17 mouse cellular contexts compared by ENCODE assay signal in genomic region chr4:32344276-32344675, GRCm38 (mm10).
A peak's percentile ranks its signal among the peaks of the same experiment; 100 is the strongest.
DNase-seq lines count a peak whose midpoint lies in the region; ATAC-seq and TF ChIP-seq lines count a peak whose summit lies in the region.
"Had no signal": no experiment of that assay in that cellular context is flagged by ENCODE, and none has a peak within 500 bp of the region (broad histone marks: within the 10 kb centered on the region; RNA-seq: fewer than 3 reads in every experiment).

No protein-coding gene starts in this region.

- TF ChIP-seq EP300 in lung, postnatal 0 days (IDR thresholded peaks at IDR 0.05), result no peak

- H3K27me3 ChIP-seq in lung, embryonic 16.5 days (ENCODE audit: control insufficient read depth, insufficient read depth, low read depth, low read length), result no peaks in the 10 kb centered on the region
- H3K27me3 ChIP-seq in lung, postnatal 0 days (replicated peaks; ENCODE audit: insufficient read depth, low read length), result no peaks in the 10 kb centered on the region
- H3K27me3 ChIP-seq: limb, embryonic 15.5 days; liver, embryonic 15.5 days had no signal

- H3K4me3 ChIP-seq in lung, embryonic 16.5 days (ENCODE audit: low read length), result no peak overlapping the region
- no peak overlapping the region for H3K4me3 ChIP-seq in lung, postnatal 0 days (ENCODE audit: low read depth, low read length)
- H3K4me3 ChIP-seq: layer of hippocampus, adult 2 months; limb, embryonic 15.5 days; liver, embryonic 15.5 days had no signal

- no peak for ATAC-seq in lung, embryonic 16.5 days (ENCODE audit: low read depth)
- no peak for ATAC-seq in lung, postnatal 0 days
- ATAC-seq in activated CD4-positive, CD25-positive, alpha-beta regulatory T cell, adult 4 months, result peak; percentile 7

- peak; percentile 76 for DNase-seq in heart, adult 11 months
- DNase-seq in heart, adult 9 months (ENCODE audit: low spot score in 2 of 2), result no peak
- no peak for DNase-seq in lung, postnatal 0 days (ENCODE audit: low spot score)
- DNase-seq in CD4-positive helper T cell, adult 2 months (ENCODE audit: low read depth, low spot score), result peak; percentile 38
- DNase-seq in left cerebral cortex, postnatal 14 days (ENCODE audit: low spot score in 2 of 2), result no peak
- DNase-seq in cerebellum, postnatal 36 days, result no peak
- DNase-seq: adrenal gland, adult 8-10 months; cerebellum, adult 9-10 months; kidney, adult 18-20 months; right cerebral cortex, postnatal 14 days had no signal

- no peaks in the 10 kb centered on the region for H3K9me3 ChIP-seq in lung, embryonic 16.5 days (ENCODE audit: control insufficient read depth, low read length)
- no peaks in the 10 kb centered on the region for H3K9me3 ChIP-seq in lung, postnatal 0 days (ENCODE audit: low read length)
- H3K9me3 ChIP-seq: limb, embryonic 15.5 days; liver, embryonic 15.5 days had no signal

- no peak overlapping the region for H3K9ac ChIP-seq in lung, embryonic 16.5 days (ENCODE audit: low read length)
- no peak overlapping the region for H3K9ac ChIP-seq in lung, postnatal 0 days (replicated peaks; ENCODE audit: low read depth)
- H3K9ac ChIP-seq: limb, embryonic 15.5 days; liver, embryonic 15.5 days had no signal

- TF ChIP-seq CTCF in lung, postnatal 0 days (IDR thresholded peaks at IDR 0.05), result no peak

- intact Hi-C loops in left cerebral cortex, postnatal 14 days (cut with DNase I), result no loop called here

- peaks cover 10% of the 10 kb centered on the region; the same call in 1 of the 2 replicates for H3K4me1 ChIP-seq in lung, embryonic 16.5 days (replicated peaks; ENCODE audit: control insufficient read depth, insufficient read depth, low read length)
- H3K4me1 ChIP-seq in lung, postnatal 0 days (ENCODE audit: insufficient read depth, low read depth, low read length), result no peaks in the 10 kb centered on the region

- 77% methylated on average over 9 of the region's 9 CpGs for WGBS in lung, embryonic 16.5 days
- WGBS in lung, postnatal 0 days, result 83% methylated on average over 9 of the region's 9 CpGs

- peak overlapping the region; percentile 31; the same call in 1 of the 2 replicates for H3K27ac ChIP-seq in lung, embryonic 16.5 days (ENCODE audit: low read length)
- H3K27ac ChIP-seq in lung, postnatal 0 days (ENCODE audit: low read length), result no peak overlapping the region
- H3K27ac ChIP-seq: limb, embryonic 15.5 days; liver, embryonic 15.5 days; stomach, postnatal 0 days had no signal

- H3K36me3 ChIP-seq in lung, embryonic 16.5 days (ENCODE audit: control insufficient read depth, insufficient read depth, low read length), result no peaks in the 10 kb centered on the region
- H3K36me3 ChIP-seq in lung, postnatal 0 days (ENCODE audit: insufficient read depth, low read length), result no peaks in the 10 kb centered on the region
- H3K36me3 ChIP-seq: limb, embryonic 15.5 days; liver, embryonic 15.5 days had no signal

- no peak overlapping the region for H3K4me2 ChIP-seq in lung, embryonic 16.5 days (ENCODE audit: low read depth, low read length)
- H3K4me2 ChIP-seq in lung, postnatal 0 days (replicated peaks; ENCODE audit: low read depth, low read length), result no peak overlapping the region
- H3K4me2 ChIP-seq: heart, embryonic 11.5 days; limb, embryonic 15.5 days; liver, embryonic 15.5 days had no signal

Comparison
In these comparisons a context has a peak if more than half of its experiments do, and no peak if none do; other contexts are left out.
1. DNase-seq: peak in heart, adult 11 months (single experiment) and CD4-positive helper T cell, adult 2 months (single experiment); none in heart, adult 9 months (0 of 2), lung, postnatal 0 days (single experiment), left cerebral cortex, postnatal 14 days (0 of 2) and cerebellum, postnatal 36 days (0 of 2).